Mouse (Mus musculus): Measurements from ENCODE around the gene Cltrn. TPM values are rescaled to one million over a fixed set of nuclear protein-coding genes. Genes with fewer than 3 reads are reported as not detected.
A peak's percentile ranks its signal among the peaks of the same experiment; 100 is the strongest.

The Cltrn gene
- not detected in 2 replicates for polyA plus RNA-seq (2014; fragmentation: Nextera tagmentation; extraction: Ambion mirVana)

DNA sequence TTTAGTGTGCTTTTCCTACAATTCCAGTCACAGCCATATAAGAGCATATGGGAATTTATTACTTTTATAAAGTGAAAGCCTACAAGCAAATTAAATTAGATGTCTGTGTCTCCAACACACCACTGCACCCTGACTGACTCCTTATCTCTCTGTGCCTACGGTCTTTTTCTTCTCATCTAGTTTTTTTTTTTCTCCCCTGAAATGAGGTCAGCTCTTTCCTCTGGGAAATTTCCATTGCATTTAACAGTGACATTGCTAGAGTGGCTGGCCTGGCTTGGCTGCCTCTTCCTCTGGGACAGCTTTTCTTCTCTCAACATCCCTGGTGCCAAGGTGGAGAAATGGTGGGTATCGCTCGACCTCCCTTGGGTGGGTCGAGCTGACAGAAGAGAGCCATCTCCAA, at the start of gene Cltrn:
TSS of gene Cltrn (plus strand) at position 249 of the 400 bp plus-strand sequence.
- H3K9me3 ChIP-seq (ENCODE audit: control insufficient read depth, low read length): no peaks in the 10 kb centered on the region
- H3K36me3 ChIP-seq (ENCODE audit: control insufficient read depth, insufficient read depth, low read length): no peaks in the 10 kb centered on the region
- ATAC-seq (ENCODE audit: low FRiP score, low TSS enrichment): no peak
- no peak for DNase-seq
- H3K4me2 ChIP-seq (ENCODE audit: low read length): no peak within 1 kb of the TSS
- H3K4me1 ChIP-seq (ENCODE audit: control insufficient read depth, insufficient read depth, low read length): no peaks in the 10 kb centered on the region
- no peak within 1 kb of the TSS for H3K9ac ChIP-seq (replicated peaks; ENCODE audit: low read length)
- no peak within 1 kb of the TSS for H3K4me3 ChIP-seq (replicated peaks; ENCODE audit: low read depth, low read length)
- H3K27ac ChIP-seq (replicated peaks; ENCODE audit: low read depth, low read length): no peak within 1 kb of the TSS
- WGBS: 77% methylated on average over 4 of the region's 4 CpGs
- no peaks in the 10 kb centered on the region; the same call in 1 of the 2 replicates for H3K27me3 ChIP-seq (ENCODE audit: control insufficient read depth, insufficient read depth, low read length)

DNA sequence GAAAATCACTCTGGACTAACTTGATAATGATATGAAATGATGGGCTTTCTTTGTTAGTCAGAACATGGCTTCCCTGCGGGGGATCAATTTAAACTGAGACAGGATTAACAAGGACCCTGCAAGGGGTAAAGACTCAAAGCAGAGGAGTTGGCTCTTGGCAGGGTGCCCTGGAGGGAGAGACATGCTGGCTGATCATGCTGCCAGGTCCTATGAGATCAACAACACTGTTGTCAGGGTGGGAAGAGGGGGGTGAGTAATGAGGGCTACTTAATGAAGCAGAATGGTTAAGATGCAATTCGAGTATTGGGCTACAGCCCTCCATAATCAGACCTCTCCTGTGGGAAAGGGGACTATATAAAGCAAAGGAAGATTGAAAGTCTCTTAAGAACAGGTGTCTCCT, 49.7 kb upstream of the Cltrn start:
- Histone ChIP-seq H3K27ac (replicated peaks; ENCODE audit: low read depth, low read length) (no peak overlapping the region), H3K9me3 (ENCODE audit: control insufficient read depth, low read length) (no peaks in the 10 kb centered on the region), H3K36me3 (ENCODE audit: control insufficient read depth, insufficient read depth, low read length) (no peaks in the 10 kb centered on the region), H3K4me3 (replicated peaks; ENCODE audit: low read depth, low read length) (no peak overlapping the region), H3K9ac (replicated peaks; ENCODE audit: low read length) (no peak overlapping the region), H3K4me2 (ENCODE audit: low read length) (no peak overlapping the region), H3K4me1 (ENCODE audit: control insufficient read depth, insufficient read depth, low read length) (no peaks in the 10 kb centered on the region), H3K27me3 (ENCODE audit: control insufficient read depth, insufficient read depth, low read length) (no peaks in the 10 kb centered on the region)
- ATAC-seq (ENCODE audit: low FRiP score, low TSS enrichment): peak; percentile 76
- 36% methylated on average over 2 of the region's 2 CpGs for WGBS
- peak; percentile 56 for DNase-seq

DNA sequence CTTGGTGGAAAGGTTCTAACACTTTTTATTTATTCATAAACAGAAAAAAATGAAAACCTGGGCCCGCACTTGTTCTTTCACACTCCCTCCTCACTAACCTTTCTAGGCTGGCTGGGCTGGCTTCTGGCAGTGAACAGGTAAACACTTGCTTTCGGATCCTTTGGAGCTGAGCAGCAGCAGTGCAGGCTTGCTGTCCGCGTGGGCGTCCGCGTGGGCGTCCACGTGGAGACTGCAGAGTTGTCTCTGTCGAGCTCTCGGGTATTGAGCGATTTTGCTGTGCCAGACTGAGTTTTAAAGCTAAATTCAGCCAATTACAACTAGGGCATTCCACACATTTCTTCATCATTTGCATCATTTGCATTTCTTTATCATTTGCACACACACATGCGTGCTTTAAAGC, 46.6 kb upstream of the Cltrn start:
- H3K9me3 ChIP-seq (ENCODE audit: control insufficient read depth, low read length): no peaks in the 10 kb centered on the region
- H3K27ac ChIP-seq (replicated peaks; ENCODE audit: low read depth, low read length): no peak overlapping the region
- H3K27me3 ChIP-seq (ENCODE audit: control insufficient read depth, insufficient read depth, low read length): no peaks in the 10 kb centered on the region
- H3K9ac ChIP-seq (replicated peaks; ENCODE audit: low read length): no peak overlapping the region
- DNase-seq (no peak), ATAC-seq (ENCODE audit: low FRiP score, low TSS enrichment) (no peak)
- no peak overlapping the region for H3K4me3 ChIP-seq (replicated peaks; ENCODE audit: low read depth, low read length)
- 74% methylated on average over 13 of the region's 13 CpGs for WGBS
- H3K36me3 ChIP-seq (ENCODE audit: control insufficient read depth, insufficient read depth, low read length): no peaks in the 10 kb centered on the region
- no peaks in the 10 kb centered on the region for H3K4me1 ChIP-seq (ENCODE audit: control insufficient read depth, insufficient read depth, low read length)
- no peak overlapping the region for H3K4me2 ChIP-seq (ENCODE audit: low read length)

DNA sequence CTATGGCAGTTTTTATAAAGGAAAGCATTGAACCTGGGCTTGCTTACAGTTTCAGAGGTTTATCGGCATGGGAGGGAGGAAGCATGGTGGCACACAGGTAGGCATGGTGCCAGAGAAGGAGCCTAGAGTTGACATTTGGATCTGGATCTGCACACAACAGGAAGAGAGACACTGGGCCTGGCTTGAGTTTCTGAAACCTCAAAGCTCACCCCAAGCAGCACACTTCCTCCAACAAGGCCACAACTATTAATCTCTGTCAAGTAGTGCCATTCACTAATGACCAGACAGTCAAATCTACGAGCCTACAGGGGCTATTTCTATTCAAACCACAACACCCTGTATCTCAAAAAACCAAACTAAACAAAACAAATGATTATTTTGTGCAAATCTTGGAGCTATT, 41.9 kb upstream of the Cltrn start:
- DNase-seq (no peak), ATAC-seq (ENCODE audit: low FRiP score, low TSS enrichment) (no peak)
- WGBS: 85% methylated on average over 2 of the region's 2 CpGs
- H3K9me3 ChIP-seq (ENCODE audit: control insufficient read depth, low read length): no peaks in the 10 kb centered on the region
- H3K4me3 ChIP-seq (replicated peaks; ENCODE audit: low read depth, low read length): no peak overlapping the region
- no peaks in the 10 kb centered on the region for H3K27me3 ChIP-seq (ENCODE audit: control insufficient read depth, insufficient read depth, low read length)
- H3K36me3 ChIP-seq (ENCODE audit: control insufficient read depth, insufficient read depth, low read length): no peaks in the 10 kb centered on the region
- H3K4me2 ChIP-seq (ENCODE audit: low read length): no peak overlapping the region
- H3K27ac ChIP-seq (replicated peaks; ENCODE audit: low read depth, low read length): no peak overlapping the region
- no peaks in the 10 kb centered on the region for H3K4me1 ChIP-seq (ENCODE audit: control insufficient read depth, insufficient read depth, low read length)
- H3K9ac ChIP-seq (replicated peaks; ENCODE audit: low read length): no peak overlapping the region

DNA sequence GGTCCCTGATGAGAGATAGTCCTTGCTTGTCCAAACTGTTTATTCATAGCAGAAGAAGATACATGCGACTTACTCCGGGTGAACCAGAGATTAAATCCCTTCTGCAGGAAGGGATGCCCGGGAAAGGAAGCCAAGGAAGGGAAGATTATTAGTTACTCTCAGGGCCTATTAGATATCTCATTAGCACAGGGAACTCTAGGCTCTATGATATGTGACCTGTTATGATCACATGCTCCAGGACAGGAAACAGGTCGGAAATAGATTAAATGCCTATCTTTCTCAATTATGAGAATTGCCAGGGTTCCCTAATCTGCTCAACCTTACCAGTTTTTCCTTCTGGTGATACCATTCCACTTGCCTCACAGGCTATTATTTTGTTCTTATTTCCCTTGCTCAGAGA, 32.9 kb upstream of the Cltrn start:
- ATAC-seq (ENCODE audit: low FRiP score, low TSS enrichment): no peak

DNA sequence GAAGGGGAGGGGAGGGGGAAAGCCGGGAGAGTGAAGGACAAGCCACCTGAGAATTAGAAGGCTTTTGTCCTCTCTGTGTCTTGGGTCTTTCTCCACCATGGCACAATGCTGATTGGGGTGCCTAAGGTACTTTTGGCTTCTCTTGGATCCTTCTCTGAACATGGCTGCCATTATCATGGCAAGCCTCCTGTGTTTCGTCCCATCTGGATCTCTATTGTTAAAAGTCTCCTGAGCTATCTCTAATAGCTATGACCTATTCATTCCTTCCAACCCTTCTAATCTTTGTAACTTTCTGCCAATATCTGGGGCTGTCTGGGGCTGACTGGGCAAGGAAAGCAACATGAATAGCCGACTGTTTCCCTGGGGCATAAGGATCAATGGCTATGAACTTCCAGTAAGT, 30.1 kb upstream of the Cltrn start:
- no peaks in the 10 kb centered on the region for H3K27me3 ChIP-seq (ENCODE audit: control insufficient read depth, insufficient read depth, low read length)
- ATAC-seq (ENCODE audit: low FRiP score, low TSS enrichment) (no peak), DNase-seq (no peak)
- no peak overlapping the region for H3K9ac ChIP-seq (replicated peaks; ENCODE audit: low read length)
- H3K36me3 ChIP-seq (ENCODE audit: control insufficient read depth, insufficient read depth, low read length): no peaks in the 10 kb centered on the region
- no peak overlapping the region for H3K27ac ChIP-seq (replicated peaks; ENCODE audit: low read depth, low read length)
- 80% methylated on average over 3 of the region's 3 CpGs for WGBS
- no peaks in the 10 kb centered on the region for H3K4me1 ChIP-seq (ENCODE audit: control insufficient read depth, insufficient read depth, low read length)
- H3K4me2 ChIP-seq (ENCODE audit: low read length): no peak overlapping the region
- no peaks in the 10 kb centered on the region for H3K9me3 ChIP-seq (ENCODE audit: control insufficient read depth, low read length)
- no peak overlapping the region for H3K4me3 ChIP-seq (replicated peaks; ENCODE audit: low read depth, low read length)

More for the DNA sequence above, 32.9 kb upstream of the Cltrn start:
- H3K9ac ChIP-seq (replicated peaks; ENCODE audit: low read length): no peak overlapping the region
- no peak overlapping the region for H3K4me3 ChIP-seq (replicated peaks; ENCODE audit: low read depth, low read length)
- H3K9me3 ChIP-seq (ENCODE audit: control insufficient read depth, low read length): no peaks in the 10 kb centered on the region
- H3K4me1 ChIP-seq (ENCODE audit: control insufficient read depth, insufficient read depth, low read length): no peaks in the 10 kb centered on the region
- no peaks in the 10 kb centered on the region for H3K27me3 ChIP-seq (ENCODE audit: control insufficient read depth, insufficient read depth, low read length)
- no peak overlapping the region for H3K4me2 ChIP-seq (ENCODE audit: low read length)
- 91% methylated on average over 4 of the region's 4 CpGs for WGBS
- no peak for DNase-seq
- H3K36me3 ChIP-seq (ENCODE audit: control insufficient read depth, insufficient read depth, low read length): no peaks in the 10 kb centered on the region
- H3K27ac ChIP-seq (replicated peaks; ENCODE audit: low read depth, low read length): no peak overlapping the region

DNA sequence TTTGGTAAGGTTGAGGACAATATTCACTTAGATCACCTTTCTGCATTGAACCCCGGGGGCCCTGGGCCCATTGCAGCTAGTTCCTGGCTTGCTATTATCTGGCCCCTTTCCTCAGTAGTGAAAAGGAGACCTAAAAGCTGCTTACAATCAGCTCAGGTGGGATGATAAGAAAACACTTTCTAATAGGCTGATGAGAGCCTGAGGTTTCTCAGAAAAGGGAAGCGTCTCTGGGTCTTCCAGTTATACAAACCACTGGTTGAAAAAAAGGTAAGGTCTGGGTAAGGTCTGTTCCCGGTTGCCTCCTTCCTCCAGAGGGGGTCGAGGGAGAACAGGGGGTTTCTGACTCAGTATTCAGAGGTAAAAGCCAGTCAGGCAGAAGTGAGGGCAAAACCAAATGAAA, 29.6 kb upstream of the Cltrn start:
- Histone ChIP-seq H3K4me1 (ENCODE audit: control insufficient read depth, insufficient read depth, low read length) (no peaks in the 10 kb centered on the region), H3K9me3 (ENCODE audit: control insufficient read depth, low read length) (no peaks in the 10 kb centered on the region), H3K27me3 (ENCODE audit: control insufficient read depth, insufficient read depth, low read length) (no peaks in the 10 kb centered on the region), H3K36me3 (ENCODE audit: control insufficient read depth, insufficient read depth, low read length) (no peaks in the 10 kb centered on the region), H3K4me2 (ENCODE audit: low read length) (no peak overlapping the region), H3K27ac (replicated peaks; ENCODE audit: low read depth, low read length) (no peak overlapping the region), H3K4me3 (replicated peaks; ENCODE audit: low read depth, low read length) (no peak overlapping the region), H3K9ac (replicated peaks; ENCODE audit: low read length) (no peak overlapping the region)
- ATAC-seq (ENCODE audit: low FRiP score, low TSS enrichment): no peak
- 72% methylated on average over 4 of the region's 4 CpGs for WGBS
- no peak for DNase-seq

DNA sequence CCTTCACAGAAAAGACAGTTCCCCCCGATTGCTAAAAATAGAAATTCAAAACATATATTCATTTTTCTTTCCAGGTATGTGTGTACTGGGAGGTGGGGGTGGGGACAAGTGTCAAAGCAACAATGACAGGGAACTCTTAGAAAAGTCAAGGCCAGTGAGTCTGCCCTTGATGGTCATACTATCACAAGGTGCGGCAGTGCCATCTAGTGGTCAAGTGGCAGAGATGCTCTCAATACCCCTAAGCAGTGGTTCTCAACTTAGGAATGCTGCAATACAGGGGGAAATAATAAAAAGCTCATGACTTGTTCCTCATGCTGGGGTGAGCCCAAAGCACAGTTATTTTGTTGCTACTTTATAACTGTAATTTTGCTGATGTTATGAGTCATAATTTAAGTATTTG, 22.4 kb upstream of the Cltrn start:
- Histone ChIP-seq H3K4me3 (replicated peaks; ENCODE audit: low read depth, low read length) (no peak overlapping the region), H3K9me3 (ENCODE audit: control insufficient read depth, low read length) (no peaks in the 10 kb centered on the region), H3K27ac (replicated peaks; ENCODE audit: low read depth, low read length) (no peak overlapping the region), H3K9ac (replicated peaks; ENCODE audit: low read length) (no peak overlapping the region), H3K27me3 (ENCODE audit: control insufficient read depth, insufficient read depth, low read length) (no peaks in the 10 kb centered on the region), H3K4me2 (ENCODE audit: low read length) (no peak overlapping the region), H3K4me1 (ENCODE audit: control insufficient read depth, insufficient read depth, low read length) (no peaks in the 10 kb centered on the region), H3K36me3 (ENCODE audit: control insufficient read depth, insufficient read depth, low read length) (no peaks in the 10 kb centered on the region)
- DNase-seq (peak; percentile 86), ATAC-seq (ENCODE audit: low FRiP score, low TSS enrichment) (peak; percentile 58; the same call in 1 of the 2 replicates)
- whole genome bisulfite sequencing: 13% methylated on average over 2 of the region's 2 CpGs

DNA sequence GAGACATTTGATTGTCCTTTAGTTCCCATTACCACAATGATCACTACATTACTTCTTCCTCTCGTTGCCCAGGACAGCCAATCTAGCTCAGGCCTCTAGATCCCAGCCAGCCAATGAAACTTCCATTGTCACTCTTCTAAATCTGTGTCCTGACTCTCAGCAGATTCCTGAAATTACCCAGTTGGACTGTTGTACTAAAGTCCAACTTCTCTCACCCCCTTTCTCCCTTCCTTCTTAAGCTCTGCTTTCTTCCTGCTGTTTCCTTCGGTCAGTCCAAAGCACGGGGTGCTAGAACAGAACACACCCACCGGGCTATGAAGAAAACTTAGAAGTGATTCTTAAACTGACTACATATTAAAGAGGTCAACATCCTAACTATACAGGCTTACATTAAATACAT, 19.7 kb upstream of the Cltrn start:
- Histone ChIP-seq H3K27ac (replicated peaks; ENCODE audit: low read depth, low read length) (no peak overlapping the region), H3K4me1 (ENCODE audit: control insufficient read depth, insufficient read depth, low read length) (no peaks in the 10 kb centered on the region), H3K27me3 (ENCODE audit: control insufficient read depth, insufficient read depth, low read length) (no peaks in the 10 kb centered on the region), H3K4me2 (ENCODE audit: low read length) (no peak overlapping the region), H3K9me3 (ENCODE audit: control insufficient read depth, low read length) (no peaks in the 10 kb centered on the region), H3K4me3 (replicated peaks; ENCODE audit: low read depth, low read length) (no peak overlapping the region), H3K36me3 (ENCODE audit: control insufficient read depth, insufficient read depth, low read length) (0 out of 2 replicates have a peak, but pooled peaks cover 9% of the 10 kb centered on the region), H3K9ac (replicated peaks; ENCODE audit: low read length) (no peak overlapping the region)
- ATAC-seq (ENCODE audit: low FRiP score, low TSS enrichment) (no peak), DNase-seq (no peak)
- WGBS: 82% methylated on average over 4 of the region's 4 CpGs
